Mouse (Mus musculus) midbrain, embryonic 16.5 days (tissue): ENCODE measurements at regions not wholly inside any gene's neighbourhood (a gene's known extent, or its start where the extent isn't known, plus 50 kb on each side); places are given as distances from the start of the nearest gene placed in this dataset.

ENCODE experiments used
- ATAC-seq: fragments of 200-750 bp; cut with Nextera tagmentation; 2 replicates; pipeline ENCODE4 v1.8.0; 2017; ENCODE audit warnings: moderate TSS enrichment
- H3K27ac ChIP-seq: fragments of 300-500 bp; sonication (generic); 2 replicates; pipeline ENCODE4 v1.5.1; 2014; ENCODE audit warnings: mild to moderate bottlenecking, low read length, mixed read lengths
- H3K27me3 ChIP-seq: fragments of 300-500 bp; sonication (generic); 2 replicates; pipeline ENCODE4 v1.6.1; 2014; ENCODE audit warnings: low read depth, low read length, mixed read lengths; ENCODE audit not compliant: control insufficient read depth, insufficient read depth
- H3K36me3 ChIP-seq: fragments of 300-500 bp; sonication (generic); 2 replicates; pipeline ENCODE4 v1.6.1; 2014; ENCODE audit warnings: mild to moderate bottlenecking, low read length, moderate library complexity, mixed read lengths; ENCODE audit not compliant: control insufficient read depth, insufficient read depth
- H3K4me1 ChIP-seq: fragments of 300-500 bp; sonication (generic); 2 replicates; pipeline ENCODE4 v1.6.1; 2014; ENCODE audit warnings: mild to moderate bottlenecking, low read length, mixed read lengths; ENCODE audit not compliant: control insufficient read depth, insufficient read depth
- H3K4me2 ChIP-seq: fragments of 300-500 bp; sonication (generic); 2 replicates; pipeline ENCODE4 v1.6.1; 2014; ENCODE audit warnings: mild to moderate bottlenecking, low read length, mixed read lengths
- H3K4me3 ChIP-seq: fragments of 300-500 bp; sonication (generic); 2 replicates; pipeline ENCODE4 v1.5.1; 2014; ENCODE audit warnings: low read depth, mild to moderate bottlenecking, low read length, moderate library complexity, mixed read lengths
- H3K9ac ChIP-seq: fragments of 300-500 bp; sonication (generic); 2 replicates; pipeline ENCODE4 v1.6.1; 2014; ENCODE audit warnings: low read depth, low read length, mixed read lengths
- H3K9me3 ChIP-seq: fragments of 300-500 bp; sonication (generic); replicated peaks from 2 replicates; pipeline ENCODE4 v1.6.1; 2014; ENCODE audit warnings: mild to moderate bottlenecking, low read length, mixed read lengths; ENCODE audit not compliant: control insufficient read depth, poor library complexity, severe bottlenecking
- WGBS: fragments of 180-500 bp; shearing (Covaris S2); extraction: QIAGEN DNeasy Blood & Tissue Kit; methylation state at CpG from one replicate; pipeline ENCODE4 v1.1.7; 2014; 5-methylcytosine and 5-hydroxymethylcytosine counted together

GRCm38 (mm10) chr13:59227523-59228058 is 357.4 kb downstream of the Agtpbp1 start:
- Histone ChIP-seq H3K9ac (no peak overlapping the region), H3K4me1 (no peaks in the 10 kb centered on the region), H3K4me3 (no peak overlapping the region), H3K9me3 (no peaks in the 10 kb centered on the region), H3K36me3 (no peaks in the 10 kb centered on the region), H3K27me3 (no peaks in the 10 kb centered on the region), H3K4me2 (no peak overlapping the region), H3K27ac (no peak overlapping the region)
- no peak for ATAC-seq
- 90% methylated on average over 13 of the region's 13 CpGs for WGBS

GRCm38 (mm10) chr13:59220587-59220986 is 364.4 kb downstream of the Agtpbp1 start:
- Histone ChIP-seq H3K9me3 (no peaks in the 10 kb centered on the region), H3K4me2 (no peak overlapping the region), H3K9ac (no peak overlapping the region), H3K27me3 (no peaks in the 10 kb centered on the region), H3K36me3 (no peaks in the 10 kb centered on the region), H3K4me3 (no peak overlapping the region), H3K27ac (no peak overlapping the region), H3K4me1 (no peaks in the 10 kb centered on the region)
- WGBS, result 80% methylated on average over 6 of the region's 6 CpGs
- ATAC-seq, result no peak

- H3K27ac ChIP-seq, result no peak overlapping the region
- WGBS, result 21% methylated on average over 7 of the region's 7 CpGs
- H3K9me3 ChIP-seq, result no peaks in the 10 kb centered on the region
- H3K4me3 ChIP-seq, result no peak overlapping the region
- H3K9ac ChIP-seq, result no peak overlapping the region
- H3K27me3 ChIP-seq, result no peaks in the 10 kb centered on the region
- no peaks in the 10 kb centered on the region for H3K36me3 ChIP-seq
- no peak overlapping the region for H3K4me2 ChIP-seq
- H3K4me1 ChIP-seq, result no peaks in the 10 kb centered on the region
- peak; percentile 5; the same call in 1 of the 2 replicates for ATAC-seq
Measured at GRCm38 (mm10) chr13:59220156-59220555, 364.9 kb downstream of the Agtpbp1 start.

DNA sequence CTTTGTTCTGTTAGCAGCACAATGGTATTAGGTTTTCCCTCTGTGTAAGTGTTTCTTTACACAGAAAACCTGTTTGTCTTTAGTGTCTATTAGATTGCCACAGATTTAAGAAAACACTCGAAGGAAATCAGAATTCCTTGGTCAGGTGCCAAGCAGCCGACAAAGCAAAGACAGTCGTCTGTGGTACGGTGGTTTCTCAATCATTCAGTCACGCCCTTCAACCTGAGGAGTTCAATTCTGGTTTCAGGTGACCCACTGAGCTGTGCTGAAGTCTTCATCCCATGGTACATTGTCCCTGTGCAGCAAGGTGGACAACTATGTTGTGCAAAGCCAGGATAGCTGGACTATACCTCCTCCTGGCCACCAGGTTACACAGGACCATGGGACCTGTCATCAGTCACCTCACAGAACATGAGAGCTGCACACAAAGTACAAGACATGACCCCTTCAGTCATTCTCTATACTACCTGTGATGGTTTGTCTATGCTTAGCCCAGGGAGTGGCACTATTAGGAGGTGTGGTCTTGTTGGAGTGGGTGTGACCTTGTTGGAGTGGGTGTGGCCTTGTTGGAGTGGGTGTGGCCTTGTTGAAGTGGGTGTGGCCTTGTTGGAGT is 368.2 kb downstream of the Agtpbp1 start:
- no peak for ATAC-seq
- 66% methylated on average over 5 of the region's 5 CpGs for WGBS
- no peak overlapping the region for H3K4me2 ChIP-seq
- H3K9ac ChIP-seq, result no peak overlapping the region
- no peaks in the 10 kb centered on the region for H3K4me1 ChIP-seq
- H3K36me3 ChIP-seq, result no peaks in the 10 kb centered on the region
- no peaks in the 10 kb centered on the region for H3K27me3 ChIP-seq
- no peak overlapping the region for H3K4me3 ChIP-seq
- no peaks in the 10 kb centered on the region for H3K9me3 ChIP-seq
- H3K27ac ChIP-seq, result no peak overlapping the region

GRCm38 (mm10) chr13:59212296-59212701 is 372.7 kb downstream of the Agtpbp1 start:
- Histone ChIP-seq H3K9ac (no peak overlapping the region), H3K4me2 (no peak overlapping the region), H3K9me3 (no peaks in the 10 kb centered on the region), H3K36me3 (no peaks in the 10 kb centered on the region), H3K4me1 (no peaks in the 10 kb centered on the region; the same call in 1 of the 2 replicates), H3K27me3 (no peaks in the 10 kb centered on the region), H3K4me3 (no peak overlapping the region), H3K27ac (no peak overlapping the region)
- no peak for ATAC-seq
- 84% methylated on average over 15 of the region's 15 CpGs for WGBS

- 63% methylated on average over 5 of the region's 5 CpGs for WGBS
- no peaks in the 10 kb centered on the region for H3K27me3 ChIP-seq
- H3K4me2 ChIP-seq, result no peak overlapping the region
- no peak overlapping the region for H3K9ac ChIP-seq
- no peak overlapping the region for H3K27ac ChIP-seq
- H3K4me3 ChIP-seq, result no peak overlapping the region
- H3K36me3 ChIP-seq, result no peaks in the 10 kb centered on the region
- no peak for ATAC-seq
- H3K4me1 ChIP-seq, result no peaks in the 10 kb centered on the region; the same call in 1 of the 2 replicates
- no peaks in the 10 kb centered on the region for H3K9me3 ChIP-seq
Measured at GRCm38 (mm10) chr13:59210828-59211227, 374.2 kb downstream of the Agtpbp1 start.

GRCm38 (mm10) chr13:59206186-59206585 is 378.8 kb downstream of the Agtpbp1 start:
- H3K27me3 ChIP-seq, result no peaks in the 10 kb centered on the region
- no peak overlapping the region for H3K4me2 ChIP-seq
- no peaks in the 10 kb centered on the region for H3K36me3 ChIP-seq
- WGBS, result 79% methylated on average over 3 of the region's 3 CpGs
- no peaks in the 10 kb centered on the region for H3K9me3 ChIP-seq
- no peak overlapping the region for H3K27ac ChIP-seq
- no peaks in the 10 kb centered on the region; the same call in 1 of the 2 replicates for H3K4me1 ChIP-seq
- no peak overlapping the region for H3K9ac ChIP-seq
- no peak for ATAC-seq
- no peak overlapping the region for H3K4me3 ChIP-seq

- WGBS, result 87% methylated on average over 2 of the region's 2 CpGs
- Histone ChIP-seq H3K9ac (no peak overlapping the region), H3K4me1 (no peaks in the 10 kb centered on the region), H3K27me3 (no peaks in the 10 kb centered on the region), H3K9me3 (no peaks in the 10 kb centered on the region), H3K4me3 (no peak overlapping the region), H3K36me3 (no peaks in the 10 kb centered on the region), H3K4me2 (no peak overlapping the region), H3K27ac (no peak overlapping the region)
- no peak for ATAC-seq
Measured at GRCm38 (mm10) chr13:59204506-59204905, 380.5 kb downstream of the Agtpbp1 start.

DNA sequence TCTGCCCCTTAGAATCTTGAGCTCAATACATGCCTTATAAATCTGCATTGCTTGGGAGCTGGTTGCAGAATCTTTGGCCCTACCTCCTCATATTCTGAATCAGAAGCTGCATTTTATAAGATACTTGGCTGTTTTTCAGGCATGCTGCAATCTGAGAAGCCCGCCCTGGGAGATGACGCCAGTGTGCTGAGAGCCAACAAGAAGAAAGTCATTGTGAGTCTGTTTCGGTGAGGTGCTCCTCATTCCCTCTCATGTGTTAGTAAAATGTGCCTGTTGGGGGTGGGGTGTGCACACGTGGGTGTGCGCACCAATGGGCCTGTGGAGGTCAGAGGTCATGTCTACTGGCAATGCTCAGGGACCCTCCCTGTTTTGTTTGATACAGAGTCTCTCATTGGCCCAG is 388.7 kb downstream of the Agtpbp1 start:
- 82% methylated on average over 5 of the region's 5 CpGs for WGBS
- H3K27ac ChIP-seq, result no peak overlapping the region
- no peaks in the 10 kb centered on the region for H3K9me3 ChIP-seq
- no peaks in the 10 kb centered on the region for H3K36me3 ChIP-seq
- no peak overlapping the region for H3K9ac ChIP-seq
- no peak for ATAC-seq
- H3K27me3 ChIP-seq, result no peaks in the 10 kb centered on the region
- no peak overlapping the region for H3K4me2 ChIP-seq
- H3K4me3 ChIP-seq, result no peak overlapping the region
- H3K4me1 ChIP-seq, result no peaks in the 10 kb centered on the region
